Mouse (Mus musculus) embryonic facial prominence, embryonic 10.5 days (tissue): Measurements from ENCODE around the gene Nubp1. TPM values are rescaled to one million over a fixed set of nuclear protein-coding genes. Genes with fewer than 3 reads are reported as not detected.

Source experiments
- DNase-seq: peaks from one replicate; pipeline ENCODE4 v3.0.0-alpha.2; 2017; ENCODE audit warnings: low spot score
- H3K27ac ChIP-seq: fragments of 300-500 bp; sonication (generic); replicated peaks from 2 replicates; pipeline ENCODE4 v1.5.1; 2016; ENCODE audit warnings: mild to moderate bottlenecking
- H3K27me3 ChIP-seq: fragments of 300-500 bp; sonication (generic); replicated peaks from 2 replicates; pipeline ENCODE4 v1.6.1; 2016; ENCODE audit warnings: low read depth, mild to moderate bottlenecking; ENCODE audit not compliant: poor library complexity, severe bottlenecking
- H3K36me3 ChIP-seq: fragments of 300-500 bp; sonication (generic); replicated peaks from 2 replicates; pipeline ENCODE4 v1.6.1; 2016; ENCODE audit warnings: mild to moderate bottlenecking, moderate library complexity
- H3K4me1 ChIP-seq: fragments of 300-500 bp; sonication (generic); 2 replicates; pipeline ENCODE4 v1.6.1; 2016
- H3K4me3 ChIP-seq: fragments of 300-500 bp; sonication (generic); 2 replicates; pipeline ENCODE4 v1.5.1; 2016; ENCODE audit warnings: mild to moderate bottlenecking, moderate library complexity
- H3K9me3 ChIP-seq: fragments of 300-500 bp; sonication (generic); 2 replicates; pipeline ENCODE4 v1.6.1; 2016; ENCODE audit warnings: mild to moderate bottlenecking
- WGBS: fragments of 180-500 bp; shearing (Covaris S2); methylation state at CpG from one replicate; pipeline ENCODE4 v1.1.7; 2016; 5-methylcytosine and 5-hydroxymethylcytosine counted together
- polyA plus RNA-seq: library from polyadenylated mRNA; unstranded; fragments of >200 nt; fragmentation: Nextera tagmentation; extraction: Ambion mirVana; gene quantifications from 2 replicates; pipeline ENCODE4 v1.2.1, GENCODE M21; 2016

Gene Nubp1
- polyA plus RNA-seq, 1 experiment from 2014 or later = 88.3 TPM

GRCm38 (mm10) chr16:10384544-10384943 is 27.2 kb upstream of the Nubp1 start:
- WGBS = 60% methylated on average over 3 of the region's 3 CpGs
- Histone ChIP-seq H3K4me1 (0 out of 2 replicates have a peak, but pooled peaks cover 3% of the 10 kb centered on the region), H3K4me3 (no peak overlapping the region), H3K27ac (no peak overlapping the region), H3K27me3 (0 out of 2 replicates have a peak, but pooled peaks cover 7% of the 10 kb centered on the region), H3K36me3 (no peaks in the 10 kb centered on the region), H3K9me3 (no peaks in the 10 kb centered on the region)
- no peak for DNase-seq

- 85% methylated on average over 12 of the region's 12 CpGs for WGBS
- no peaks in the 10 kb centered on the region for H3K36me3 ChIP-seq
- 0 out of 2 replicates have a peak, but pooled peaks cover 7% of the 10 kb centered on the region for H3K27me3 ChIP-seq
Measured at GRCm38 (mm10) chr16:10385261-10385660, 26.5 kb upstream of the Nubp1 start.

GRCm38 (mm10) chr16:10388634-10389365 is 22.9 kb upstream of the Nubp1 start:
- 90% methylated on average over 6 of the region's 6 CpGs for WGBS
- Histone ChIP-seq H3K4me3 (no peak overlapping the region), H3K9me3 (no peaks in the 10 kb centered on the region), H3K36me3 (no peaks in the 10 kb centered on the region), H3K27ac (no peak overlapping the region), H3K27me3 (peaks cover 8% of the 10 kb centered on the region), H3K4me1 (0 out of 2 replicates have a peak, but pooled peaks cover 3% of the 10 kb centered on the region)
- DNase-seq = no peak

More at GRCm38 (mm10) chr16:10385261-10385660, 26.5 kb upstream of the Nubp1 start:
- no peak overlapping the region for H3K27ac ChIP-seq
- no peak for DNase-seq
- 0 out of 2 replicates have a peak, but pooled peaks cover 3% of the 10 kb centered on the region for H3K4me1 ChIP-seq
- no peaks in the 10 kb centered on the region for H3K9me3 ChIP-seq
- no peak overlapping the region for H3K4me3 ChIP-seq

- 86% methylated on average over 9 of the region's 9 CpGs for WGBS
- Histone ChIP-seq H3K4me1 (peaks cover 8% of the 10 kb centered on the region), H3K36me3 (no peaks in the 10 kb centered on the region), H3K27ac (no peak overlapping the region), H3K4me3 (no peak overlapping the region), H3K9me3 (no peaks in the 10 kb centered on the region), H3K27me3 (peaks cover 34% of the 10 kb centered on the region)
- no peak for DNase-seq
Measured at GRCm38 (mm10) chr16:10392587-10392986, 19.2 kb upstream of the Nubp1 start.

- no peak within 1 kb of the TSS for H3K27ac ChIP-seq
- peaks cover 34% of the 10 kb centered on the region for H3K27me3 ChIP-seq
- 7% methylated on average over 37 of the region's 37 CpGs for WGBS
- H3K9me3 ChIP-seq = no peaks in the 10 kb centered on the region
- peaks cover 8% of the 10 kb centered on the region for H3K4me1 ChIP-seq
- H3K36me3 ChIP-seq = no peaks in the 10 kb centered on the region
- H3K4me3 ChIP-seq = peak within 1 kb of the TSS; percentile 50
- peak; percentile 57 for DNase-seq
Measured at GRCm38 (mm10) chr16:10394699-10395540, 16.8 kb upstream of the Nubp1 start, which contains the start of gene Tekt5. Tekt5 (minus strand) TSS chr16:10395490.

GRCm38 (mm10) chr16:10398755-10399154 is 13.0 kb upstream of the Nubp1 start:
- Histone ChIP-seq H3K27me3 (peaks cover 31% of the 10 kb centered on the region), H3K4me1 (peaks cover 8% of the 10 kb centered on the region), H3K27ac (no peak overlapping the region), H3K36me3 (no peaks in the 10 kb centered on the region), H3K9me3 (no peaks in the 10 kb centered on the region), H3K4me3 (no peak overlapping the region)
- no peak for DNase-seq
- WGBS = 77% methylated on average over 5 of the region's 5 CpGs

GRCm38 (mm10) chr16:10399160-10399559 is 12.6 kb upstream of the Nubp1 start:
- 34% methylated on average over 7 of the region's 7 CpGs for WGBS
- DNase-seq = peak; percentile 87
- Histone ChIP-seq H3K36me3 (no peaks in the 10 kb centered on the region), H3K27ac (no peak overlapping the region), H3K27me3 (peaks cover 27% of the 10 kb centered on the region), H3K9me3 (no peaks in the 10 kb centered on the region), H3K4me3 (no peak overlapping the region), H3K4me1 (peaks cover 8% of the 10 kb centered on the region)

- no peak for DNase-seq
- peaks cover 79% of the 10 kb centered on the region for H3K36me3 ChIP-seq
- WGBS = 78% methylated on average over 6 of the region's 6 CpGs
Measured at GRCm38 (mm10) chr16:10415976-10416375, 4.2 kb downstream of the Nubp1 start.

GRCm38 (mm10) chr16:10416866-10417265 is 5.1 kb downstream of the Nubp1 start:
- DNase-seq = no peak
- Histone ChIP-seq H3K4me1 (peaks cover 8% of the 10 kb centered on the region; the same call in 1 of the 2 replicates), H3K27me3 (no peaks in the 10 kb centered on the region), H3K9me3 (no peaks in the 10 kb centered on the region), H3K4me3 (no peak overlapping the region), H3K36me3 (peaks cover 88% of the 10 kb centered on the region), H3K27ac (no peak overlapping the region)
- 94% methylated on average over 4 of the region's 4 CpGs for whole genome bisulfite sequencing

More at GRCm38 (mm10) chr16:10415976-10416375, 4.2 kb downstream of the Nubp1 start:
- no peak overlapping the region for H3K27ac ChIP-seq
- H3K27me3 ChIP-seq = no peaks in the 10 kb centered on the region
- H3K9me3 ChIP-seq = no peaks in the 10 kb centered on the region
- no peak overlapping the region for H3K4me3 ChIP-seq
- peaks cover 14% of the 10 kb centered on the region for H3K4me1 ChIP-seq

GRCm38 (mm10) chr16:10417723-10418259 is 6.0 kb downstream of the Nubp1 start:
- peaks cover 98% of the 10 kb centered on the region for H3K36me3 ChIP-seq
- 93% methylated on average over 9 of the region's 9 CpGs for WGBS

GRCm38 (mm10) chr16:10420447-10421054 is 8.8 kb downstream of the Nubp1 start:
- WGBS = 93% methylated on average over 9 of the region's 9 CpGs
- Histone ChIP-seq H3K4me3 (no peak overlapping the region), H3K27ac (no peak overlapping the region), H3K27me3 (no peaks in the 10 kb centered on the region), H3K9me3 (no peaks in the 10 kb centered on the region), H3K4me1 (no peaks in the 10 kb centered on the region), H3K36me3 (peaks cover 100% of the 10 kb centered on the region)
- no peak for DNase-seq

More at GRCm38 (mm10) chr16:10417723-10418259, 6.0 kb downstream of the Nubp1 start:
- Histone ChIP-seq H3K27me3 (no peaks in the 10 kb centered on the region), H3K4me3 (no peak overlapping the region), H3K4me1 (peaks cover 3% of the 10 kb centered on the region; the same call in 1 of the 2 replicates), H3K9me3 (no peaks in the 10 kb centered on the region), H3K27ac (no peak overlapping the region)
- no peak for DNase-seq

GRCm38 (mm10) chr16:10431911-10432310 is 20.2 kb downstream of the Nubp1 start:
- H3K4me3 ChIP-seq = no peak overlapping the region
- 70% methylated on average over 1 of the region's 1 CpGs for WGBS
- H3K27ac ChIP-seq = no peak overlapping the region
- DNase-seq = no peak
- H3K4me1 ChIP-seq = no peaks in the 10 kb centered on the region
- H3K9me3 ChIP-seq = no peaks in the 10 kb centered on the region
- H3K36me3 ChIP-seq = peaks cover 7% of the 10 kb centered on the region
- no peaks in the 10 kb centered on the region for H3K27me3 ChIP-seq
